Mouse (Mus musculus) thymus, postnatal 0 days (tissue): Measurements from ENCODE around the gene Rfx1. TPM values are rescaled to one million over a fixed set of nuclear protein-coding genes. Genes with fewer than 3 reads are reported as not detected.

Experiments
- DNase-seq: peaks from one replicate; pipeline ENCODE4 v3.0.0-alpha.2; 2015; ENCODE audit warnings: low spot score
- microRNA counts: library from miRNA; unstranded; fragments of <30 nt; microRNA quantifications from one replicate; lab custom pipeline; 2015
- microRNA-seq: library from miRNA; unstranded; fragments of <30 nt; microRNA quantifications from one replicate; pipeline ENCODE4, GENCODE M21; 2016; ENCODE audit warnings: borderline number of aligned reads
- polyA plus RNA-seq: library from polyadenylated mRNA; unstranded; fragments of >200 nt; fragmentation: Nextera tagmentation; extraction: Ambion mirVana; gene quantifications from 2 replicates; pipeline ENCODE4 v1.2.1, GENCODE M21; 2015

Gene Rfx1
- polyA plus RNA-seq, 1 experiment from 2014 or later = 6.1 TPM

DNA sequence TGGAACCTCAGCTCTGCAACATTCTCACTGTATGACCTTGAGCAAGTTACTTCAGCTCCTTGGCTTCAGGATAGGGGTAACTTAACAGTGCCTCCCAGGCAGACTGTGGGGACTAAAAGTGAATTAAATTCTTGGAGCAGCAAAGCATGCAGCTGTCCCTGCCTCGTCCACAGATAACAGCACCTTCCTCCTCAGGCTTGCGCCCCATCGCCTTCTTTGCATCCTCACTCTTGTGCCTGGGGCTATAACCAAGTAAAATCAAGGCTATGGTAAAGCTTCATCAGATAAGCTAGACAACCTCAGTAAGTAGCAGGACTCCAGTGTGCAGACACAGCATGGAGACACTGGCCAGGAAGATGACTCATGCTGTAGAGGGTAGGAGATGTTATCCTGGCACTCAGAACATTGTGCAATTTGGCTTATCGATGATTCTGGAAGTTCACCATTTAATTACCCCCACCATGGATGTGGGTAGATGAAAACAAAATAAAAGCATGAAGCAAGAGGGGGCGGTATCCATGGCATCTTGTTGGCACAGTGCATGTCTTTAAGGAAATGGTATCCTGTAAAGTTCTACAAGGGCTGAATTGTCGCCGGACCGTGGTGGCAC is 78.1 kb downstream of the Rfx1 start:
- DNase-seq = no peak

MicroRNAs within 50 kb of the gene (microRNA counts, 519-probe panel; counts per million panel counts)
- 3,923 counts per million, percentile 78 among the panel's probes with 10 or more counts for microRNA mmu-miR-709 (lab: Ali Mortazavi, UCI)

Small RNA genes lying within 50 kb of the gene (microRNA-seq; reads per million reads assigned to microRNA genes)
- not detected for gene Mir709

Other genes starting within 250 kb of the Rfx1 start
- gene Adgrl1, start 166.7 kb upstream of the Rfx1 start, polyA plus RNA-seq = 7.8 and 14.3 TPM in 2 replicates
- 0.10 and 0.18 TPM in 2 replicates for gene Gm10644, start 111.6 kb upstream of the Rfx1 start, polyA plus RNA-seq
- gene Asf1b, start 111.3 kb upstream of the Rfx1 start, polyA plus RNA-seq = 117 and 135 TPM in 2 replicates
- 64.2 and 65.8 TPM in 2 replicates for gene Prkaca, start 93.8 kb upstream of the Rfx1 start, polyA plus RNA-seq
- 10.7 and 11.5 TPM in 2 replicates for gene Samd1, start 69.2 kb upstream of the Rfx1 start, polyA plus RNA-seq
- gene 1700067K01Rik, start 65.3 kb upstream of the Rfx1 start, polyA plus RNA-seq = 0.86 and 1.1 TPM in 2 replicates
- gene 2210011C24Rik, start 54.7 kb upstream of the Rfx1 start, polyA plus RNA-seq = 0.23 and 0.60 TPM in 2 replicates
- 5.1 and 5.8 TPM in 2 replicates for gene Palm3, start 45.4 kb upstream of the Rfx1 start, polyA plus RNA-seq
- gene Il27ra, start 24.2 kb upstream of the Rfx1 start, polyA plus RNA-seq = 20.3 and 20.5 TPM in 2 replicates
- gene Rln3, start 21.8 kb upstream of the Rfx1 start, polyA plus RNA-seq = 5.3 and 5.7 TPM in 2 replicates
- 0.90 TPM in 2 replicates for gene Gm10643, start 1.7 kb upstream of the Rfx1 start, polyA plus RNA-seq
- gene Dcaf15, start 37.9 kb downstream of the Rfx1 start, polyA plus RNA-seq = 14.7 and 18.1 TPM in 2 replicates
- 2.1 and 2.3 TPM in 2 replicates for gene Podnl1, start 59.2 kb downstream of the Rfx1 start, polyA plus RNA-seq
- 18.9 and 20.1 TPM in 2 replicates for gene Cc2d1a, start 81.1 kb downstream of the Rfx1 start, polyA plus RNA-seq
- gene 4930432K21Rik, start 81.2 kb downstream of the Rfx1 start, polyA plus RNA-seq = 1.3 and 1.4 TPM in 2 replicates
- gene Nanos3, start 118.4 kb downstream of the Rfx1 start, polyA plus RNA-seq = 5.3 and 6.2 TPM in 2 replicates
- 12.7 and 13.2 TPM in 2 replicates for gene Zswim4, start 170.2 kb downstream of the Rfx1 start, polyA plus RNA-seq
- gene D8Ertd738e, start 182.9 kb downstream of the Rfx1 start, polyA plus RNA-seq = 403 and 424 TPM in 2 replicates
- 80.0 and 85.4 TPM in 2 replicates for gene Mri1, start 190.5 kb downstream of the Rfx1 start, polyA plus RNA-seq
- 19.7 and 24.5 TPM in 2 replicates for gene Ccdc130, start 203.5 kb downstream of the Rfx1 start, polyA plus RNA-seq